Mouse (Mus musculus): ENCODE measurements at regions not wholly inside any gene's neighbourhood (a gene's known extent, or its start where the extent isn't known, plus 50 kb on each side); places are given as distances from the start of the nearest gene placed in this dataset.

DNA sequence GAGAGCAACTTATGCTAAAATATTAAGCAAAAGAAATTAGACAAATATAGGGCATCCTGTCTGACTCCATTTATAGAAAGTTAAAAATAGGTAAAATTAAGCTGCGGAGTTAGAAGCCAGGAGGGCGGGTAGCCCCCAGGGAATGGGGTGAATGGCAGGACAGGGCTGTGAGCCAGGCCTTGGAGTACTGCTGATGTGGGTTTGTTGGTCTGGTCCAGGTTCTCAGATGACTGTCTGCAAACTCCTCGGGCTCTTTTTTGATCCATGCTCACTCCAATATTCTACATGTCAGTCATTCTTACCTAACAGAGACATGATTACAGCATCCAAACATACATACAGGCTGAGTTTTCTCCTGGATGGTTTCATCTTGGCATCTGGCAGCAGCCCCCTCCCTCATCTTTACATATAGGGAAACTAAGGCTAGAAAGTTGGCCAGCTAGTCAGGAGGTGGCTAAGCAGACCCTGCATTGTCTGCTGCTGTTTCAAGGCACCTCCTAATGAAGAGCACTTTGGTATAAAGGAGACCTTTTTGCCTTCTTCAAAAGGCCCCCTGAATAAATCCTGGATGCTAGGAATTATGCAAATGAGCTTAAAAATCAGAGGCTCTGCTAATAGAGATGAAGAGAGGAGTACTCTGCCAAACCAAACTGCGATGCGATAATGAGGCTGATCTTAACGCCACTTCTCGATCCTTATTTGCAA, 354.4 kb downstream of the Xylt1 start:
- no peak for DNase-seq (ENCODE audit: low spot score)

DNA sequence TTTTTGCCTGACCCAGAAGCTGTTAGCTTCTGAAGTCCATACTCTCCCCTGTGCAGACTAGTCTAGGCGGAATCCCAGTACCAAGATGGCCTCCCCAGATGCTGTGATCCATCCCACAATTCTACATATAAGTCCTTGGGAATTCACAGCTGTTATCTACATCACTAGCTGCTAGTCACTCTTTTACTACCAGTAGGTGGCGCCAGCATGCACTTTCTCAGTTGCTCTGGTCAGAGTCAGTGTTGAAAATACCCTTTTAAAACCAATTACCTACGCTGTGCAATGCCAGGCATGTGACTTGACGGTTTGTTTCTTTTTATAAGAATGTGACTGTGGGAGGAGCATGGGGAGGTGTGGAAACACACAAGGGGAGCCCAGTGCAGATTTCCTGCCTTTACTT, 348.3 kb downstream of the Xylt1 start:
- peak; percentile 26 for DNase-seq (ENCODE audit: low spot score)

All from retina, embryonic 14.5 days (tissue).